ENCODE assay signal across 17 mouse cellular contexts in the genomic region with DNA sequence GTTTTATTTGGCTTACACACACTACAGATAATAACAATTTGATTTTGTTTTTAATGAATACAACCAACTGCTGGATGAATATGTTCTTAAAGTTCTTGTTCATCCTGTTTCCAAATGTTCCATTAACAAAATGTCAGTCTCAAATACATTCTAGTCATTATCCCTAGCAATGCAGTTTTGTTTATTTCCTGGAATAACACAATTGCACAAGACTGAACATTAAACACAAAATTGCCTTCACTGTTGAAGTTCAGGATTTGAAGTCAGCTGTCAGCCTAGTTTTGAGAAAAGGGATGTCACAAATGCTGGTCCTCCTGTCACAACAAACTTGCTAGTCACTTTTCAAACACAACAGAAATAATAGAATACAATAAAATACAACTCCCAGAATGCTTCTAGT. TPM values are rescaled to one million over a fixed set of nuclear protein-coding genes. Genes with fewer than 3 reads are reported as not detected.
"Had no signal": no experiment of that assay in that cellular context is flagged by ENCODE, and none has a peak within 500 bp of the region (broad histone marks: within the 10 kb centered on the region; RNA-seq: fewer than 3 reads in every experiment).

No protein-coding gene starts in this region.

- H3K4me3 ChIP-seq: neural tube, embryonic 13.5 days; neural tube, embryonic 15.5 days; stomach, embryonic 15.5 days had no signal

- DNase-seq: retina, postnatal 1 day; right cerebral cortex, adult 18-20 months; right cerebral cortex, postnatal 14 days; right cerebral cortex, postnatal 25 days; right cerebral cortex, postnatal 4 days; spleen, adult 18-20 months; thymus, adult 18-20 months; thymus, adult 2 months; thymus, postnatal 14 days; thymus, postnatal 25 days; thymus, postnatal 36 days; thymus, postnatal 4 days had no signal

- H3K27me3 ChIP-seq: neural tube, embryonic 13.5 days; neural tube, embryonic 15.5 days; stomach, embryonic 15.5 days had no signal

- H3K9ac ChIP-seq: neural tube, embryonic 13.5 days; neural tube, embryonic 15.5 days; stomach, embryonic 15.5 days had no signal

- H3K4me1 ChIP-seq: neural tube, embryonic 13.5 days; neural tube, embryonic 15.5 days; stomach, embryonic 15.5 days had no signal

- H3K9me3 ChIP-seq: neural tube, embryonic 13.5 days; neural tube, embryonic 15.5 days; stomach, embryonic 15.5 days had no signal

- H3K27ac ChIP-seq: neural tube, embryonic 13.5 days; neural tube, embryonic 15.5 days; stomach, embryonic 15.5 days; stomach, postnatal 0 days had no signal

- H3K4me2 ChIP-seq: neural tube, embryonic 13.5 days; neural tube, embryonic 15.5 days; stomach, embryonic 15.5 days had no signal

- H3K36me3 ChIP-seq: neural tube, embryonic 13.5 days; neural tube, embryonic 15.5 days; stomach, embryonic 15.5 days had no signal

RNA-seq across cellular contexts. Expression of a gene that starts 12.1 kb away (rescaled TPM):
- total RNA-seq: neutrophil, adult 5-6 weeks had no signal
